Mouse (Mus musculus) c-Kit-positive CD71-negative TER-119-negative erythroid progenitor cells, embryonic 14.5 days (primary cell): Measurements from ENCODE around the gene Trip12.

Experiments used
- DNase-seq: peaks from one replicate; pipeline ENCODE4 v3.0.0-alpha.2; 2013; ENCODE audit warnings: low read depth

Trip12 gene

DNA sequence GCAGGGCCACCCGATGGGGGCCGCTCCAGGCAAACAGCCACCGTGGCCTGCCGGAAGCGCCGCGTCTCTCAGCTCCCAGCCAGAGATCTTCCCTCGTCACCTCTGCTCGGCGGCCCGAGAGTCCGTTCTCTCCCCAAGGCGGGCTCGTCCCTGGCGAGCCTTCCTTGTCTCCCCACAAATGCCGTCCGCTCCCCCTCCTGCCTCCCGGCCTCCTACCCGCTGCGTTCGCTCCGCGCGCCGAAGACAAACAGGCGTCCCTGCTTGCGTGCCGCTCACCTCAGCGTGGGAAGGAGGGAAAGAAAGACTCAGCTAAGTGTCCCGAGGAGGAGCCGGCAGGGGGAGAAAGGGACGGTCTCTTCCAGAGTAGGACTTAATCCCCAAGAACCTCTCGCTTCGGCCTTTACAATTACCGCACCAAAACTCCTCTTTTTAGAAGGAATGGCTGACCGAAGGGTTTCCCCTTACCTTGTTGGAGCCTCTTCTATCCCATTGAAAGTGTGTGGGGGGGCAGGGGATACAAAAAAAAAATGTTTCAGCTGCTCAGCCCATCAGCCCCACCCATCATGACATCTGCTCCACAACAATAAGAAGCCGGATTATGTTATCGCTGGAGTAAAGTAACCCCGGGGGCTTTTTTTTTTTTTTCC is at the start of gene Trip12:
Gene Trip12 (minus strand): TSS at position 499 of the 647 bp plus-strand sequence.
- DNase-seq = peak; percentile 34

GRCm38 (mm10) chr1:84890005-84890393 is 49.7 kb upstream of the Trip12 start:
- DNase-seq = no peak

DNA sequence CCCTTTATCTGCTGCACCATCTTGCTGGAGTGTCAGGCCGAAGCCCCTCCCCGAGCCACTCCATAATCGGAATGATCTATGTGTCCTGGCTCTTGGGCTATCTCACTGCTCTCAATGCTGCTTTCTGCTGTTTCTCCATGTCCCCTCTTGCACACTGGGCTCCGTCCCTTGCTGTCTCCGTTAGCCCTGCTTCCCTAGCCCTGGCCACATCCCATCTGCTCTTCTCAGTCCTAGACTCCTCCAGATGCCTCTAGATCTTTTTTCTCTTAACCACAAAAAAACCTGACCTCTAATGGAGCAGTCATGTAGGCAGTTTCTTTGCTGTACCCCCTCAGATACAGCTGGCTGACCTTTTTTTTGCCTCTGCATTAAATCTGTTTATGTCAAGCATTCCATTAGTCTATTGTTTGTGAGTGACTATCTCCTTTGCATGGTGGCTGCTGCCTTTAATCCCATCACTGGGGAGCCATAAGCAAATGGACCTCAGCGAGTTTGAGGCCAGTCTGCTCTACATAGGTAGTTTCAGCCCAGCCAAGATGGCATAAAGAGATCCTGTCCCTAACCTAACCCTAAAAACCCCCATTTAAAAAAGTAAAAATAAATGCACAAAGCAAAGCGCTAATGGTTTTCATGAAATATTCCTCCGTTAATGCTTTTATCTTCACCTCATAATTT is 49.2 kb upstream of the Trip12 start:
- no peak for DNase-seq

DNA sequence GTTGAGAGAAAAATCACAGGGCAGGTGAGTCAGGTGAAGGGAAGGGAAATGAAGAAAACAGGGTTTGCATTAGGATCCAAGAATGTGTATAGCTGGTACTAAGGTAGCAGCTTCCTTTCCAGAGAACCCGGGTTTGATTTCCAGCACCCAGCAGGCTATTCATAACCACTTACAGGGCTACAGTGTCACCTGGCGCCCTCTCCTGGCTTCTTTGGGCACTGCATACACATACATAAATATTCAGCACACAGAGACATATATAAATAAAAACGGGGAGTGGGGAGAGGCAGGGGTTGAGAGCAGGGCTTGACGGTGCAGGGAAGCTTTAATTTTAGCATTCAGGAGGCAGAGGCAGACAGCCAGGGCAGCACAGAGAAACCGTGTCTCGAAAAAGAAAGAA is 45.6 kb upstream of the Trip12 start:
- DNase-seq = no peak

- DNase-seq = peak; percentile 32
Observed at GRCm38 (mm10) chr1:84885174-84885573, 44.9 kb upstream of the Trip12 start.

DNA sequence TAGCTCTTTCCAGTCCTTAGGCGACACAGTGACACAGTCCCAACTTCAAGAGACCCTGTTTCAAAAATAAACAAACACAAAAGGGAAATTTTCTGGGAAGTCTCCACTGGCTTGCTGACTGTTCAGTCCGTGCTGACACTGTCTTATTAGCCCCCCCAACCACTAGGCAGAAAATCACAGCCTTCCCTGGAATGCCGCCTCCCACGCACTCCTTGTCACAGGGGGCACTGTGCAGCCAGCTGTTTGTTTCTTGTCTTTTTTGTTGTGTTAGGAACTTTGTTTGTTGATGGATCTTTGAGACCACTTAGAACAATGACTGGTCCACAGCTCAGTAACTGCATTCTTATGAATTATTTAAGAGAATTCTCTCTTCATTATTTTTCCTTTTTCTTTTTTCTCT is 43.6 kb upstream of the Trip12 start:
- DNase-seq = no peak

DNA sequence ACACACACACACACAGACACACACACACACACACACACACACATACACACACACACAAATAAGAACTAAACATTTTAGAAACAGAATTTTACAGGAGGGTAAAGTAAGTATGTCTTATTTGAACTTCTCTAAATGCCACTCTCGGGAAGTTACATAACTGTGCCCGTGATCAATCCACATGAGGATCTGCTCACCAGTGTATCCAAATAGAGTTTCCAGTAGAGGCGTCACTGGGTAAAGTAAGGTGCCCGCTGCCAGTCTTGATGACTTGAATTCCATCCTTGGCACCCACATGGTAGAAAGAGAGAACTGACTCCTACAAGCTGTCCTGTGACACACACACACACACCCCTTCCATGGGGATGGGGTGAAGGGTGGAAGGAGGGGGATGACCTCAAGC is 42.6 kb upstream of the Trip12 start:
- no peak for DNase-seq

DNA sequence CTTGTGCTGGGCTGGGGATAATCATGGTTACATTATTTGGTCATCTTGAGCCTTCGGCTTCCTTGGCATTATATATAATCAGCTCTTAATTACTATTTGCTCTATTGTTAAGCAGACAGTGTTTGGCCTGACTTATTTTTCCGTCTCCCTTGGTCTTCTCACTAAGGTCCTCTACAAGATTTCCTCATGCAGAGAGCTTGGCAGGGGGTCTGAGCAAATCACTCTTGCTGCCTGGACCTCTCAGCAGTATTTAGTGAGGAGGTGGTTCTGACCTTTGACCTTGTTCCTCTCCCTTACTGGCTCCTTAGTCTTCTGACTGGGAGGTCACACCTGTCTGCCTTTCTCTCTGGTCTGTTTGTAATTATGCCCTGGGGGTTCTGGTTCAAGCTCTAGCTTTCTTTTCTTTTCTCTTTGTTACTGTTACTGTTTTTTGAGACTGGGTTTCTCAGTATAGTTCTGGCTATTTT is 41.8 kb upstream of the Trip12 start:
- no peak for DNase-seq

- no peak for DNase-seq
Observed at GRCm38 (mm10) chr1:84881248-84882065, 41.1 kb upstream of the Trip12 start.

DNA sequence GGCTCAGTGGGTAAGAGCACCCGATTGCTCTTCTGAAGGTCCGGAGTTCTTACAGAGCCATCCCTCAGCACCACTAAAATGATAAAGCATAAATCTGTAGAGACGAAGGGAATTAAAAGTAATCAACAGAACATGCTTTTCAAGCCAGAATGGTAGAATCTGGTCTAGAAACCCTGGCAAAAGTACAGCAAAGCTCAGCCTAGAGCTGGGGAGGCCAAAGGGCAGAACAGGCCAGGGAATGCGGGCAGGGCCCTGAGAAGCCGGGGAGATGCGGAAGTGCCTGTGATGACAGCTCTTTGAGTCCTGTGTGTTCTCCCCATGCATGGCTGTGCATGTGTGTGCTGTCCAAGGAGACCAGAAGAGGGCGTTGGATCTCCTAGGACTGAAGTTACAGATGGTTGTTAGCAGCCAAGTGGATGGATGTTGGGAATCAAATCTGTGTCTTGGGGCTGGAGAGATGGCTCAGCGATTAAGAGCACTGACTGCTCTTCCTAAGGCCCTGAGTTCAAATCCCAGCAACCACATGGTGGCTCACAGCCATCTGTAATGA is 39.3 kb upstream of the Trip12 start:
- no peak for DNase-seq

- DNase-seq = no peak
Observed at GRCm38 (mm10) chr1:84877590-84877989, 37.3 kb upstream of the Trip12 start.

- DNase-seq = no peak
Observed at GRCm38 (mm10) chr1:84872939-84873338, 32.6 kb upstream of the Trip12 start.

DNA sequence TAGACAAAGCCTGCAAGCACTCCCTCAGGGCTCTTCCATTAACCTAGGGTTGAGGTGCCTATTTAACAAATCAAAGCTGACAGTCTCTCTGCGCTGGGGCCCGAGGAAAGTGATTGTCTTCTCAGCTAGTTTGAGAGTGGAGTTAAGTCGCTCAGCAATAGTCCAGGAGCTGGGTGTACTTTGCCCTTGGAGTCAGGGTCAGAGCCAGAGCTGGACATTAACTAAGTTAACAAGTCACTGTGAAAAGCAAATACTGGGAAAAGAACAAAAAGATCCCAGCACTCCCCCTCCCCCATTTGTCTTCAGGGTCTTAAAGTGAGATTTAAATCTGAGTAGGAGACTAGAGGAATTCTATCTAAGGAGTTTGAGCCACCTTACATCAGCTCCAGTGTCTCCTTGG is 31.8 kb upstream of the Trip12 start:
- DNase-seq = no peak

GRCm38 (mm10) chr1:84871131-84871530 is 30.8 kb upstream of the Trip12 start:
- DNase-seq = no peak

DNA sequence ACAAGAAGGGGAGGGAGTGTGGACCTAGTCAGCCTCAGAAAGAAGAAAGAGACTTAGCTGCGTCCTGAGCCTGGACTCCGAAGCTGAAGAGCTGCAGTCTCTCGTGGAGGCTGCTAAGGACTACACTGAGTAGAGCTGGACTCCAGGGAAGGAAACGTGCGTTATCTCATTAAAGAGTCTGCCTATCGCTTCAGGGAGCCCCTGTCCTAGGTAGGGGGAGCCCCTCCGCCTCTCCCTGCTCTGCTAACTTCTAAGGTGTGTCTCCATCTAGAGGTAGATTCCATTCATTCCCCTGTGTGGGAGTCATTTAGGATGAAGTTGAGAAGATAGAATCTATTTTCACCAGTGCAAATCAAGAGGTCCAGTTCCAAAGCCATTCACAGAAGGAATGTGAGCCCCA is 29.2 kb upstream of the Trip12 start:
- no peak for DNase-seq

DNA sequence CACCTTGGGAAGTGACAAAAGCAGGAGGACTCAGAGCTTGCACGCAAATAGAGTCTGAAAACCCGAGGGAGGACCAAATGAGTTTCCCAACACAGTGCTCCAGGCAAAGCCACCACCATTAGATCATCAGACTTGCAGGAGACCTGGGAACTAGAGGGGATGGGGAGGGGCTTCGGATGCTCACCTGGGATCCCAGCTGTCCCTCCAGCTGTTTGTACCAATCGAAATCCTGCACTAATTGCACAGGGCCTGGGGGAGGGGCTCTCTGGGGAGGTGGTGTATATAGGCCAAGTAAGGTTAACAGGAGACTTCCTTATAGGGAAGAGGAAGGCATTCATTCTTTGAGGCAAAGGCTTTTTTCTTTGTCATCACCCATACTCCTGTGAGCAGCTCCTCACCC is 28.5 kb upstream of the Trip12 start:
- no peak for DNase-seq

DNA sequence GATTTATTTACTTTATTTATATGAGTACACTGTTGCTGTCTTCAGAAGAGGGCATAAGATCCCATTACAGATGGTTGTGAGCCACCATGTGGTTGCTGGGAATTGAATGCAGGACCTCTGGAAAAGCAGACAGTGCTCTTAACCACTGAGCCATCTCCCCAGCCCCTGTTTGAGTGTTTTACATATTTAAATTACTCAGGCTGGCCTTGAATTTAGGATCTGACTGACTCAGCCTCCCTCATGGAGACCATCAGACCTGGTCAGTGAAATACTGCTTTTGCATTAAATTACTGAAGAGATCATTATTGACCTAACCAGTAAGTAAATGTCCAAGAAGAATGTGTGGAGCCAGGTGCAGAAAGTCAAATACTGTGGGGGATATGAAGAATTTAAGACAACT is 28.0 kb upstream of the Trip12 start:
- DNase-seq = no peak

- DNase-seq = no peak
Observed at GRCm38 (mm10) chr1:84866706-84867230, 26.5 kb upstream of the Trip12 start.

GRCm38 (mm10) chr1:84866231-84866630 is 25.9 kb upstream of the Trip12 start:
- no peak for DNase-seq

- DNase-seq = no peak
Observed at GRCm38 (mm10) chr1:84864645-84865044, 24.3 kb upstream of the Trip12 start.

GRCm38 (mm10) chr1:84861255-84861630 is 20.9 kb upstream of the Trip12 start:
- DNase-seq = no peak
